Mouse (Mus musculus) CH12.LX (cell line): ENCODE measurements at regions not wholly inside any gene's neighbourhood (a gene's known extent, or its start where the extent isn't known, plus 50 kb on each side); places are given as distances from the start of the nearest gene placed in this dataset.

Experiments used
- CHD2 ChIP-seq: IDR thresholded peaks from 2 replicates; pipeline ENCODE4 v1.6.1; 2011; ENCODE audit warnings: low read length, improper control_type of control experiment
- EP300 ChIP-seq: IDR thresholded peaks from 2 replicates; pipeline ENCODE4 v1.6.1; 2011; ENCODE audit warnings: low read length, improper control_type of control experiment
- MAFK ChIP-seq: IDR thresholded peaks from 2 replicates; pipeline ENCODE4 v1.6.1; 2011; ENCODE audit warnings: low read length, improper control_type of control experiment; ENCODE audit not compliant: insufficient replicate concordance

DNA sequence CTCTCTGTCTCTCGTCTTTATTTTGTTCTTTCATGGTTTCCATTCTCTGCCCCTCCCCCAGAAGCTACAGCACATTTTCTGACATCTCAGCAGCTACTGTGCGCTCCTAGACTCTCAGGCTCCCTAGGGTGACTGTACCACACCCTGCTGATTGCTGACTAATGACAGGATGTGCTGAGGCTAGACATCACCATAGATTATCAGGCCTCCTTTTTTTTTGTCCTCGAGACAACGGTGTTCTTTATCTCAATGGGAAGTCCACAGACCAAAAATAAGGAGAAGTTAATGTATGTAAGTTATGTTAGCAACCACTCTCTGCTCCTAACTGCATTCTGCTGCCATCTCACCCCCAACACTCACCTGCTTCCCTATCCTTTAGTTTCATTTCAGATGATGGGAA lies 116.0 kb downstream of the Zfp622 start:
- TF ChIP-seq MAFK, result no peak
- no peak for TF ChIP-seq EP300
- TF ChIP-seq CHD2, result no peak
